Mouse (Mus musculus) MEL (cell line): ENCODE results near the gene Chmp5. TPM values are rescaled to one million over a fixed set of nuclear protein-coding genes. Genes with fewer than 3 reads are reported as not detected.

Experiments
- DNase-seq: peaks from one replicate; pipeline ENCODE4 v3.0.0; 2011; ENCODE audit warnings: low read depth, low spot score
- H3K27ac ChIP-seq: 2 replicates; pipeline ENCODE4 v1.5.1; 2012; ENCODE audit warnings: low read depth, mild to moderate bottlenecking, control low read depth, low read length, moderate library complexity; ENCODE audit not compliant: control insufficient read depth
- H3K27me3 ChIP-seq, 2 experiments: fragments of 150-350 bp in 1 of 2; sonication (generic) in 1 of 2; 2 replicates each; pipeline ENCODE4 v1.6.1; 2012; ENCODE audit warnings: low read length in 2 of 2, mild to moderate bottlenecking in 2 of 2, improper control_type of control experiment in 1 of 2, moderate library complexity in 1 of 2; ENCODE audit not compliant: insufficient read depth in 2 of 2, control insufficient read depth in 1 of 2
- H3K36me3 ChIP-seq, 2 experiments: 2 replicates each; pipeline ENCODE4 v1.6.1; 2012 to 2014; ENCODE audit warnings: low read length in 2 of 2, improper control_type of control experiment in 1 of 2, inconsistent platforms in 1 of 2, mild to moderate bottlenecking in 1 of 2; ENCODE audit not compliant: insufficient read depth in 2 of 2, control insufficient read depth in 1 of 2
- H3K4me1 ChIP-seq, 2 experiments: fragments of 150-350 bp in 1 of 2; sonication (generic) in 1 of 2; 2 replicates each; pipeline ENCODE4 v1.6.1; 2012; ENCODE audit warnings: low read length in 2 of 2, improper control_type of control experiment in 1 of 2, mild to moderate bottlenecking in 1 of 2; ENCODE audit not compliant: insufficient read depth in 2 of 2, control insufficient read depth in 1 of 2
- H3K4me3 ChIP-seq, 2 experiments: fragments of 150-350 bp in 1 of 2; sonication (generic) in 1 of 2; 2 replicates each; pipeline ENCODE4 v1.5.1; 2012; ENCODE audit warnings: low read depth in 2 of 2, low read length in 2 of 2, mild to moderate bottlenecking in 2 of 2, moderate library complexity in 2 of 2, control low read depth in 1 of 2, improper control_type of control experiment in 1 of 2; ENCODE audit not compliant: control insufficient read depth in 1 of 2, insufficient read depth in 1 of 2
- H3K79me2 ChIP-seq: 2 replicates; pipeline ENCODE4 v1.6.1; 2012; ENCODE audit warnings: mild to moderate bottlenecking, low read length, moderate library complexity; ENCODE audit not compliant: control insufficient read depth, poor library complexity, insufficient read depth
- H3K9ac ChIP-seq: 2 replicates; pipeline ENCODE4 v1.6.1; 2012; ENCODE audit warnings: low read depth, mild to moderate bottlenecking, control low read depth, low read length, moderate library complexity; ENCODE audit not compliant: control insufficient read depth, poor library complexity, severe bottlenecking
- H3K9me3 ChIP-seq: fragments of 150-350 bp; sonication (generic); replicated peaks from 2 replicates; pipeline ENCODE4 v1.6.1; 2012; ENCODE audit warnings: mild to moderate bottlenecking, low read length, improper control_type of control experiment, moderate library complexity; ENCODE audit not compliant: insufficient read depth
- CTCF ChIP-seq, 3 experiments: IDR thresholded peaks in 2 of 3; conservative IDR thresholded peaks in 1 of 3; 2 replicates each; pipeline ENCODE4 v1.5.1; 2011 to 2012; ENCODE audit warnings: low read length in 3 of 3, low read depth in 2 of 3, mild to moderate bottlenecking in 2 of 3, improper control_type of control experiment in 1 of 3, inconsistent platforms in 1 of 3, mixed read lengths in 1 of 3, moderate library complexity in 1 of 3; ENCODE audit not compliant: control insufficient read depth in 1 of 3, insufficient read depth in 1 of 3, poor library complexity in 1 of 3, severe bottlenecking in 1 of 3
- E2F4 ChIP-seq: IDR thresholded peaks from 2 replicates; pipeline ENCODE4 v1.6.1; 2011; ENCODE audit warnings: low read depth, low read length, improper control_type of control experiment, borderline replicate concordance
- ELF1 ChIP-seq: IDR thresholded peaks from 2 replicates; pipeline ENCODE4 v1.6.1; 2014; ENCODE audit warnings: low read depth, mild to moderate bottlenecking, inconsistent platforms, low read length, improper control_type of control experiment, moderate library complexity
- ETS1 ChIP-seq: IDR thresholded peaks from 2 replicates; pipeline ENCODE4 v1.6.1; 2012; ENCODE audit warnings: low read depth, mild to moderate bottlenecking, inconsistent platforms, low read length, improper control_type of control experiment, moderate library complexity
- GABPA ChIP-seq: IDR thresholded peaks from 2 replicates; pipeline ENCODE4 v1.6.1; 2012; ENCODE audit warnings: low read depth, mild to moderate bottlenecking, inconsistent platforms, low read length, improper control_type of control experiment, moderate library complexity
- GATA1 ChIP-seq: IDR thresholded peaks from 2 replicates; pipeline ENCODE4 v1.6.1; 2011; ENCODE audit warnings: low read depth, low read length, improper control_type of control experiment
- MAFK ChIP-seq: IDR thresholded peaks from 2 replicates; pipeline ENCODE4 v1.6.1; 2011; ENCODE audit warnings: low read depth, mild to moderate bottlenecking, low read length, improper control_type of control experiment, borderline replicate concordance
- MXI1 ChIP-seq: IDR thresholded peaks from 2 replicates; pipeline ENCODE4 v1.6.1; 2011; ENCODE audit warnings: mild to moderate bottlenecking, low read depth, low read length, improper control_type of control experiment
- NELFE ChIP-seq: IDR thresholded peaks from 2 replicates; pipeline ENCODE4 v1.6.1; 2011; ENCODE audit warnings: low read depth, low read length, improper control_type of control experiment
- POLR2A ChIP-seq, 2 experiments: IDR thresholded peaks; 2 replicates each; pipeline ENCODE4 v1.6.1; 2011 to 2012; ENCODE audit warnings: low read length in 2 of 2, mild to moderate bottlenecking in 2 of 2, control low read depth in 1 of 2, improper control_type of control experiment in 1 of 2, low read depth in 1 of 2, moderate library complexity in 1 of 2; ENCODE audit not compliant: control insufficient read depth in 1 of 2, insufficient read depth in 1 of 2, poor library complexity in 1 of 2
- POLR2AphosphoS5 ChIP-seq: IDR thresholded peaks from 2 replicates; pipeline ENCODE4 v1.6.1; 2012; ENCODE audit warnings: low read depth, borderline replicate concordance, mild to moderate bottlenecking, inconsistent platforms, low read length, moderate library complexity, mixed read lengths
- RAD21 ChIP-seq: IDR thresholded peaks from 2 replicates; pipeline ENCODE4 v1.6.1; 2011; ENCODE audit warnings: mild to moderate bottlenecking, low read depth, low read length, improper control_type of control experiment
- SIN3A ChIP-seq: IDR thresholded peaks from 2 replicates; pipeline ENCODE4 v1.6.1; 2012; ENCODE audit warnings: low read length, improper control_type of control experiment, inconsistent platforms
- SMC3 ChIP-seq: IDR thresholded peaks from 2 replicates; pipeline ENCODE4 v1.6.1; 2011; ENCODE audit warnings: low read depth, low read length, improper control_type of control experiment
- TBP ChIP-seq: IDR thresholded peaks from 2 replicates; pipeline ENCODE4 v1.8.0; 2011; ENCODE audit warnings: low read depth, low read length, improper control_type of control experiment
- ZC3H11A ChIP-seq: IDR thresholded peaks from 2 replicates; pipeline ENCODE4 v1.6.1; 2012; ENCODE audit warnings: low read depth, mild to moderate bottlenecking, inconsistent platforms, low read length, improper control_type of control experiment
- ZKSCAN1 ChIP-seq: IDR thresholded peaks from 2 replicates; pipeline ENCODE4 v1.6.1; 2012; ENCODE audit warnings: low read depth, mild to moderate bottlenecking, inconsistent platforms, low read length, improper control_type of control experiment, moderate library complexity
- ZNF384 ChIP-seq: IDR thresholded peaks from 2 replicates; pipeline ENCODE4 v1.6.1; 2012; ENCODE audit warnings: low read depth, mild to moderate bottlenecking, inconsistent platforms, low read length, improper control_type of control experiment
- polyA plus RNA-seq, 2 experiments: library from polyadenylated mRNA; stranded (reverse) in 1 of 2; unstranded in 1 of 2; fragments of >175 nt in 1 of 2; fragments of >200 nt in 1 of 2; gene quantifications; 2 replicates each; pipeline versions ENCODE4 v1.2.1 to v1.2.4; 2012; ENCODE audit warnings: low replicate concordance in 2 of 2, low read depth in 1 of 2; ENCODE audit not compliant: insufficient read length in 2 of 2, insufficient read depth in 1 of 2, missing spikeins in 1 of 2
- total RNA-seq: library from RNA; depleted of rRNA; stranded (reverse); fragments of 300-350 nt; gene quantifications from 2 replicates; pipeline ENCODE4 v1.2.3, GENCODE M21; 2012

Chmp5 gene
- total and polyA plus RNA-seq, 3 experiments, result 34.7 to 38.5 TPM; not detected in 1

DNA sequence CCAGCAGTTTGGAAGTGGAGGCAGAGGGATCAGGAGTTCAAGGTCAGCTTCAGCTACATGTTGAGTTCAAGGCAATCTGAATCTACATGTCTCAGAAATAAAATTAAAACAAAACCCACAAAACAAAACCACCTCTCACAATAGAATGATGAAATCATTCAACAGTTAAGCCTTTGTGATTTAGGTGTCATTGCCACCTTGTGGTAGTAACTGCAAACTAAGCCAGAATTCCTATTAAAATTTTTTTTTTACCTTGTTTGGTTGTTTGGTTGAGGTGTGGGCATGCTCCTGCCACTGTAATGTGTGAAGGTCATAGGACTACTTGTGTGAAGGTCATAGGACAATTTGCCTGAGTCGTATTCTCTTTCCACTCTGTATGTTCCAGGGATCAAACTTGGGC, 41.9 kb upstream of the Chmp5 start:
- TF ChIP-seq MAFK (no peak), ETS1 (no peak), CTCF (IDR thresholded peaks at IDR 0.05 in 2 of 3, conservative IDR thresholded peaks at IDR 0.05 in 1 of 3; ENCODE audit: control insufficient read depth in 1 of 3, insufficient read depth in 1 of 3, low read depth in 2 of 3, low read length in 3 of 3, poor library complexity in 1 of 3, severe bottlenecking in 1 of 3) (peak; percentile 12 to 93 (median 56); a peak in 4 of 6 replicates), RAD21 (peak; percentile 99), POLR2A (IDR thresholded peaks at IDR 0.05; ENCODE audit: control insufficient read depth in 1 of 2, insufficient read depth in 1 of 2, low read depth in 1 of 2, low read length in 2 of 2, poor library complexity in 1 of 2) (no peak), ZKSCAN1 (peak; percentile 80; the same call in 1 of the 2 replicates), SIN3A (peak; percentile 72), ZNF384 (peak; percentile 93), TBP (no peak), MXI1 (no peak), E2F4 (no peak), NELFE (no peak), POLR2AphosphoS5 (no peak), SMC3 (peak; percentile 98), GABPA (no peak), ZC3H11A (peak; percentile 97)
- Histone ChIP-seq H3K36me3 (no peaks in the 10 kb centered on the region), H3K9me3 (no peaks in the 10 kb centered on the region), H3K27me3 (no peaks in the 10 kb centered on the region), H3K4me1 (no peaks in the 10 kb centered on the region), H3K9ac (peak overlapping the region; percentile 19; the same call in 1 of the 2 replicates), H3K27ac (no peak overlapping the region), H3K79me2 (no peaks in the 10 kb centered on the region), H3K4me3 (no peak overlapping the region)
- peak; percentile 72 for DNase-seq

DNA sequence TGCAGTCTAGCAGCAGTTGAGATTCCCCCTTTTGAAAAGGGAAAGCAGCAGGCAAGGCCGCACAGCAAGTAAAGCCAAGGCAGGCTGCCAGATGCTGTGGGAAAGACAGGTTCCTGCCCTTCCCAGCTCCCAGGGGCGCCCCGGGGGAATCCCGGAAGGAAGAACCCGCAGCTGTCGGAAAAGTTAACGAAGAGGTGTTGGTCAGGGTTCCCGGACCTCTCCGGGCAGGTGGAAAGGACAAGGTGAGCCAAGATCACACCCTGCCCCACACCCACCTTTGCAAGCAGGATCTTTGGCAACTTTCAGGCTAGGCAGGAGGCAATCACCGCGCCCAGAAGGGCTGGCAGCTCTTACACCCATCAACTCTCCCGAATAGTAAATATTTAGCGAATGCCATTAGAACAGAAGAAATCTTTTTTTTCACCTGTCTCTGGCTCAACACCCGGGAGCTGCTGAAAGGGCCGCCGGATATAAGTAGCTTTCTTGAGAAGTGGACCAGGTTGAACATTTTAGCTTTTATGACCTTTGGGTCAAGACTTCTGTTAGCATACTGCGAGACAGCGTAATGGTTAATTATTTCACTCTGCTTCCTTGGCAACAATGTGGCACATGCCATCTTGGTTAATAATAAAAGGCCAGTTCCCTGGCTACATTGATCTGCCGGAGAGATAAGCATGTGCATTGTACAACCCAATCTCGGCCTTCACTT, 39.8 kb upstream of the Chmp5 start:
- Histone ChIP-seq H3K4me1 (no peaks in the 10 kb centered on the region), H3K9ac (no peak overlapping the region), H3K36me3 (no peaks in the 10 kb centered on the region), H3K4me3 (no peak overlapping the region), H3K9me3 (no peaks in the 10 kb centered on the region), H3K79me2 (no peaks in the 10 kb centered on the region), H3K27ac (no peak overlapping the region), H3K27me3 (no peaks in the 10 kb centered on the region)
- DNase-seq, result no peak
- TF ChIP-seq GATA1 (peak; percentile 54; the same call in 1 of the 2 replicates), ELF1 (no peak)
